Mouse (Mus musculus) common myeloid progenitor, adult 5-6 weeks (primary cell): ENCODE measurements at regions not wholly inside any gene's neighbourhood (a gene's known extent, or its start where the extent isn't known, plus 50 kb on each side); places are given as distances from the start of the nearest gene placed in this dataset.
A peak's percentile ranks its signal among the peaks of the same experiment; 100 is the strongest.
"Not testable (repeated sequence)": the region's sequence is repeated elsewhere in the genome, so short reads cannot be mapped to it uniquely, and the experiment has no call there.

ENCODE experiments used
- ATAC-seq: replicated peaks from 2 replicates; pipeline ENCODE4 v1.8.0; 2016; ENCODE audit warnings: low read depth, mild to moderate bottlenecking, moderate TSS enrichment, inconsistent platforms; ENCODE audit not compliant: poor library complexity, severe bottlenecking

DNA sequence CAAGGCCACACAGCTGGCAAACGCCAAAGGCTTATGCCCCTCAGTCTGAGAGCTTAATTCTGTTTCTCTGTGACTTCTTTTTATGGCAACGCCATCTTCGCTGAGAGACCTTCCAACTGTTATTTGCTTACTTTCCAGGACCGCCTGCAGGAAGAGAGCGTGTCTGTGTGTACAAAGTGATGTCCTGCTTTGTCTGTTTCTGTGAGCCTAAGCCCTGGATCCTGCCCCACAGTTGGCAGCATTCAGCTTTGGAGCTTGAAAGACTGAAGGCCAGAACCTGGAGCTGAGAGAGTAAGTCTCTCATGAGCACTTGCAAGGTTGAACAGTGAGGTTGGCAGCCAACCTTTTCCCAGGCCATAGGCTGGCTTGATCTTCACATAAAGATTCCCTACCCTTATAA lies 212.8 kb downstream of the Dact1 start:
- ATAC-seq = no peak

DNA sequence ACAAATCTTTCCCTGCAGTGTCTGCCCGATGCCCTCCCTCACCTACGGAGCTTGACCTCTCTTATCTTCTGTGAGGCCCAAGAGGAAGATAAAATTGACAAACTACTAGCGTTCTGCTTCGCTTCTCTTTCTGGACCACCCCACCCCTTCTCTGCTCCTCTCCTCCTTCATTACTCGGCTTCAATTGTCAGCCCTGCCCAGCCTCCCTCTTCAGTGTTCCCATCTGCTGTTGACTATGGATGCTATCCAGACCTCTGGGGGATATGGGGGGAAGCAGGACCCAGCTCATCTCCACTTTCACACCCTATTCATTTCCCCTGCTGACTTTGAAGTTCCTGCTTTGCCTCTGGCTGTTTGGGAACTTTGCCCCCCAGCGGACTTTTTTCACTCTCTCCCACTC lies 214.5 kb downstream of the Dact1 start:
- ATAC-seq = no peak

DNA sequence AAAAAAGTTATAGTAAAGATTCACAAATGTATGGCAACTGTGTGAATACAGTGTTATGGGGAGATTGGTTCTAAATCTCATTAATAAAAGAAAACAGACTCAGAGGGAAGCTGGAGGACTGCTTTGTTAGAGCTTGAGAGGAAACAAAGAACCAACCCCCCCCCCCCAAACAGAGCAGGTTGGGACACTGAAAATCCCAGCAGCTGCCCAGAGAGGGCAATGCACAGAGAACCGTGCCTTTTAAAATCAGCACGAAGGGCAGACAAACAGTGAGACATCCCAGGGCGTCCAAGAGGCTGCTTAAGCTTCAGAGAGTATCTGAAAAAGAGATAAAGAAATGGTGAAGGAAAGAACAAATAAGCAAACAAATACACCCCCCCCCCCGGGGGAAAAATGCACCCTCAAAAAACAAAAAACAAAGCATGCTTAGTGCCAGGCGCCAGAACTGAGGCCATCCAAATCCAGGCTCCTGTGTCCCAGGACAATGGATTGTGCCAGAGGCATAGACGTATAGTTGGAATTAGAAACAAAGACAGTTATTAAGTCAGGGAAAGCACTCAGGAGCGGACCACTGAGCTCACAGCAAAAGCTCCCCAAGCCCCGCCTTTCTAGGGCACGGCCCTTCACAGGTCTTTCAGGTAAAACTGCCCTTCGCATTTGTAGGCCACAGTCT lies 215.7 kb downstream of the Dact1 start:
- no peak for ATAC-seq

DNA sequence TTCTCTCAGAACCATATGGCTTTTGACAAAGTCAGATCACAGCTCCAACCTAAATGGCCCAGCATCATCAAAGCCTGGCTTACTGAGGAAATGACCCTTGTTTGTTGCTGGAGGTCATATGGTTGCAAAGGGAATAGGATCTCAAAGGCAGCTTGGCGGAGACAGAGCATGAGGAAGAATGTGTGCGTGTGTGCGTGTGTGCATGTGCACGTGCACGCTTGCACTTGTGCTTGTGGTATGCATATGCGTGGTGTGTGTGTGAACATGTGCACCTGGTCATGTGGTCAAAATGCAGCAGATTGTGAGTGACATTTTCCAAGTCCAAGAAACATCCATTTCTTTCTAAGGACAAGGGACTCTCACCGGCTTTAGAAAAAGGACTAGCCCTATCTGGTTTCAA lies 216.9 kb downstream of the Dact1 start:
- no peak for ATAC-seq

DNA sequence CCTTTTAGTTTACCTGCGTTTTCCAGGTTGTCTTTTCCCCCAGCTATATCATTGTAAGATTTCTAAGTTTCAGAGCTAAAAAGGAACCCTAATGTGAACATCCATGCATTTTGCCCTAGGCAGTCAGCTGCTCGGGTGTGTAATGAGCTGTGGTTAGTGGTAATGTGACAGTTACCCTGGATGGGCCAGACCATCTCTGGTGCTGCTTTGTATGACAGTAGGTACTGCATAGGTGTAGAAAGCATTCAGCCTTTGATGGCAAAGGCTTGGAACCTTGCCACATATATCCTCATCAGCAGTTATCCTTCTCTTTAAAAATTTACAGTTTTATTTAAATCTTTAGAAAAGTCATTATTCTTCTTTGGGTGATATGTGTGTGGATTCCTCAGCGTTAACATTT lies 222.5 kb downstream of the Dact1 start:
- no peak for ATAC-seq

DNA sequence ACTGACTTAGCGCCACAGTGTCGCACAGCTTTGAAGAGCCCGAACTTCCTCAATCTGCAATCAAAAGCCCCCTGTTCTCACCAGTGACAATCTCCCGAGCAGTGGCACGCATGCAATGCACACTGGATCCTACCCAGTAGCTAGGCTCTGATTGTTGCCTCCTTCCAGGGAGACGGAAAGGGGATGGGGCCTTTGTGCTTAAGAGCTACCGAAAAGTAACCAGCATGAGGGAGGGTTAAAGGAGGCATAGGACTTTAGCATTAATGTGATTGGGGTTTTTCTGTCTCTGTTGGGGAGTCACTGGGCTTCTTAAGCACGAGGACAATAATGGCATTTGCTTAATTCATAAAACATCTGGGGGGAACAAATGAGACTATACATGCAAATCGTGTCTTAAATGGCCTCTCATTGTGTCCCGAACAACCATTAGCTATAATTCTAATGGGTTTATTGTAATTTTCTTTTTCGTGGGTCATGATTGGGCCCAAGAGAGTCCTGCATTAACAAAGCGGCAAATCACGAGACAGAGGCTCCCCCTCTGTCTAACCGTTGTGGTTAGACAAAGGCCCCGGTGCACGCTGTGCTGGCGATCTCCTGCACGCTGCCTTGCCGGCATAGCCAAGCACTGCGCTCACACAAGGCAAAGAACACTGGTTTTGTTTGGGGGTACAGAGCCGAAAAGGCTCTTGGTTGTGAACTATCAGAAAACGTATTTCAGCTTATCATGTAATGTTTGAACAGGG lies 223.2 kb downstream of the Dact1 start:
- ATAC-seq = 0 out of 2 replicates have a peak, but pooled peaks have one; percentile 50

DNA sequence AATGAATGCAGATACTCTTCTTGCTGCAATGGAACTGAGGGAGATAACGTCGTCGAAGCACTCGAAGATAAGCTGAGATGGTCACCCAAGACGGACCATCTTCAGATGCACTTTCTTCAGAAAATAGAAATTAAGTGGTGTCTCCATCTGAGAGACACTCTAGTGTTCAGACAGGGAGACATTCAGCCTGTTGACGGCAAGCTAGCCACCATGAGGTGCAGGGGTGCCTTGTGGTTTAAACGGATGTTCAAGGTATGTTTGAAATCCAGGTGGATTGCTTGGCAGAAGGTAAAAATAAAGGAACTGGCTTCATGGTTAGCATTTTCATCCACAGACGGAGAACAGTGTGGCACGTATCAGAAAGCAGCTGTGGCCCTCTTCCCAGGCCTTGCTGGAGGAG lies 224.0 kb downstream of the Dact1 start:
- ATAC-seq = no peak

DNA sequence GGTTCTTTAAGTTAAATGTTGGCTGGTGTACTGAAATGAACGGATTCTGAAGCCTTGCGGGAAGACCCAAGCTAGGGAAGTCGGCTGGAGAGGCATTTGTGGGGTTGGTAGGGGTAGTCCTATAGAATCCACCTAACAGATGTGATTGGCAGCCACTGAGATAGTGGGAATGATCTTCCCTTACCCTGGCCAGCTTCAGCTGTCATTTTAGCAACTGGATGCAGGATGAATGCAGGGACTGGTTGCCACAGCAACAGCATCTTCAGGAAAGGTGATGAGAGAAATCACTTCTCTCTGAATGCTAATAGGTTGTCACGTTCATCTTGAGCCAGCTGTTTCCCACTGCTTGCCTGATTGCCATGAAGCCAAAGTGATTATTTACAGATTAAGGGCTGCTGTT lies 224.5 kb downstream of the Dact1 start:
- ATAC-seq = no peak

DNA sequence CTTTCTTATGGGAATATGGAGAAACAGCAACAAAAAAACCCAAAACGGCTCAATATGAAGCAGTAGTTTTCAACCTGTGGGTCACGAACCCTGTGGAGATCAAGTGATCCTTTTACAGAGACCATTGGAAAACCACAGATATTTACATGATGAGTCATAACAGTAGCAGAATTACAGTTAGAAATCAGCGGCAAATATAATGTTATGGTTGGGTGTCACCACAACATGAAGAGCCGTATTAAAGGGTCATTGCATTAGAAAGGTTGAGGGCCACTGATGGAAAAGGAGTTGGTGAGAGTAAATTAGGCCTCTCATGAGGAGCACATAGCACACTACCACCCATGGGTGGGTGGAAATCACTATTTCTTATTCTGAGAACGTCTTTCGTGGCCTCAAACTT lies 225.6 kb downstream of the Dact1 start:
- ATAC-seq = no peak

DNA sequence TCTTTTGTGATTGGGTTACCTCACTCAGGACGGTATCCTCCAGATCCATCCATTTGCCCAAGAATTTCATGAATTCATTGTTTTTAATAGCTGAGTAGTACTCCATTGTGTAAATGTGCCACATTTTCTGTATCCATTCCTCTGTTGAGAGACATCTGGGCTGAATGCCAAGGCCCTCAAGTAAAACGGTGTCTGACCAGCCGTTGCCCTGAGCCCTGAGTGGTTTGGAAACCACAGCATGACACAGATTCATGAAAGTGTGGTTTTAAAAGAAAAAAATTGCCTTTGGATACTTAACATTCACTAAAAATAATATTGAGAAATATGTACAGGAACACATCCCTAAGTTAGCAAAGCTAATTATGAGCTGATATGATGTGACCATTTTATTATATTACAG lies 226.1 kb downstream of the Dact1 start:
- ATAC-seq = not testable (repeated sequence)

DNA sequence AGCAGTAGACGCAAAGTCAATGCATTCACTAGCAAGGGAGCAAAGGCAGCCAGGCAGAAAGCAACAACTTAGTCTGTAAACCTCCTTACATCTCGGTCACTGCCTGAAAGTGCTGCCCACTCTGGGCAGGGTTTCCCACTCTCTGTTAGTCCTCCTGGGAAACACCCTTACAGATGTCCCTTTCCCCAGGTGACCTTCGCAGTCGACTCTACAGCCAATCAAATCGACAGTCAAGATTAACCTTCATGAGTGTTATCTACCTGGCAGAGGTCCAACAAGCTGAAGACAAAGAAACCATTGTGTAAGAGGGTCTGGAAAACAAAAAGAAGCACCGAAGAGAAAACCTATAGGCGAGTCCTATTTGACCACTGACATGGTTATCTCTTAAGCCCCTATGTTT lies 229.0 kb downstream of the Dact1 start:
- ATAC-seq = no peak

DNA sequence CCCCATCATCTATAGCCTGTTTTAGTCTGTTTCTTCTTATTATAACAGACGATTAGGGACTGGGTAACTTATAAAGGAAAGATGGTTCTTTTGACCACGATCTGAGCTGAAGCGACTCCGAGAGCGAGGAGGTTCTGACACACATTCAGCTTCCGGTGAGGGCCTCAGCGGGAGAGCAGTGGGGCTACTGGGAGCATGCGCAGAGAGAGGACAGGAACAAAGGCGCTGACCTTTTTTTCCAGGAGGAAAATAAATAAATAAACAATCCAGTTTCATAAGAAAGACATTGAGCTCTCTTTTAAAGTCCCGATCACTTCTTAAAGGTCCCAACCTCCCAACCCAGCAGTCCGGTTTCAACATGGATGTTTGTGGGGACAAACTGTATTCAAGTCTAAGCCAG lies 230.6 kb downstream of the Dact1 start:
- ATAC-seq = no peak

DNA sequence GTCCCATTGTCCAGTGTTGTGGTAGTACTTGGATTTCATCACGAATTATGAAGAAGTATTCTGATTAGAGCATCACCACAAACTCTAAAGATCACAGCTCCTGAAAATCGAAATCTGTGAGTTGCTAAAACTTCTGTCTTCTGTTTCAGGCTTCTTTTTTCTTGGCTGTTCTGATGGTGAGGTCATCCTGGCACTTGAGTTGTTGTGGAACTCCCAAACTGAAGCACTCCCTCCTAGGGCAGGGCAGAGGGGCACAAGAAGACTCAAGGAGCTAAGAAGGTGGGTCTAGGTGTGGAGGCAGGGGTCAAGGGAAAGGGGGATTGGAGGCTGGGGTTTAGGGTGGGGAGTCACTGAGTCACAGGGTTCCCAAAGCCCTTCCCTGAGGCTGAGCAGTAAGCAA lies 232.3 kb downstream of the Dact1 start:
- ATAC-seq = no peak

DNA sequence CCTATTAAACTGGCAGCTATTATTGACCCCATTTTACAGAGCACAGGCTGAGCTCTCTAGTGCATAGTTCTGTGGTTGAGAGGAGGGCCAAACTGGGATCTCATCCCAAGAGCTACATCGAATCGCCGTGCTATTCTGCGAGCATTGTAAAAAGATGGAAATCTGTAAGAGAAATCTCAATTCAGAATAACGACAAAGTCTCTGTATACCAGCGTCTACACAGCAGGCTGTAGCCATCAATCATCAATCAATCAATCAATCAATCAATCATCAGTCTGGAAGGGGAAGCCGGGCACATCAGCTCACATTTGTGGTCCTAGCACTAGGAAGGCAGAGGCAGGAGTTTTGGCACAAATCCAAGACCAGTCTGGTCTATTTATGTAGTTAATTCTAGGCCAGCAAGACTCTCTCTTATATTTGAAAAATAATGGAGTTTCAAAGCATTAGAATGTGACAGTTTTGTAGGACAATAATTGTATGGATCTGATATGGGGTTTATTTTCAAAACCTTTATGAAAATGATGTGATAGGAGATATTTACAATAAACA lies 234.0 kb downstream of the Dact1 start:
- no peak for ATAC-seq

DNA sequence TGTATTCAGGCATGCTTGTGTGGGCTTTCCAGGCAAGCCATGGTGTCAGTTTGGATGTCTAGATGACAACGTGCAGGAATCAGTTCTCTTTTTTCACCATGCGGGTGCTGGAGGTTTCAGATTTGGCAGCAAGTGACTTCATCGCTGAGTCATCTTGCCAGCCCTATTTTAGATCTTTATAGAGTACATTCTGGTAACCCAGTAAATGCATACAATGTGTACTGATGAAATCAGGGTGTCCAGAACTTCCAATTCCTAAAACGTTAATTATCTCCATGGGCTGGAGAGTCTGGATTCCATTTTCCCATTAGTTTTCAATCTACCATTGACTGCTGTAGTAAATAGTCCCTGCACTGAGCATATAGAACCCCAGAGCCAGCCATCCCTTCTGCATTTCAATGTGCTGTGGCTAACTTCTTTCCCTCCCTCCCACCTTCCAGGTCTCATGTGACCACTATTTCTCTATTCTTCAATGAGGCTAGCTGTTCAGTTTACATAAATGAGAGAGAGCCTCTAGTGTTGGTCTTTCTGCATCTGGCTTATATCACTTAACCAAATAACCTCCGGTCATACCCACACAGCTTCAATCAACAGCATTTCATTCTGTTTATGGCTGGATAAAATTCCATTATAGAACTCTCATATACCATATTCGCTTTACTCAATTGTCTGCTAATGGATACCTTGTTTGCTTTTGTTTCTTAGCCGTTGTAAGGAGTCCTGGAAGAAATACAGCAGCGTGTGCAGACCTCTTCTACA lies 234.9 kb downstream of the Dact1 start:
- ATAC-seq = peak; percentile 76

DNA sequence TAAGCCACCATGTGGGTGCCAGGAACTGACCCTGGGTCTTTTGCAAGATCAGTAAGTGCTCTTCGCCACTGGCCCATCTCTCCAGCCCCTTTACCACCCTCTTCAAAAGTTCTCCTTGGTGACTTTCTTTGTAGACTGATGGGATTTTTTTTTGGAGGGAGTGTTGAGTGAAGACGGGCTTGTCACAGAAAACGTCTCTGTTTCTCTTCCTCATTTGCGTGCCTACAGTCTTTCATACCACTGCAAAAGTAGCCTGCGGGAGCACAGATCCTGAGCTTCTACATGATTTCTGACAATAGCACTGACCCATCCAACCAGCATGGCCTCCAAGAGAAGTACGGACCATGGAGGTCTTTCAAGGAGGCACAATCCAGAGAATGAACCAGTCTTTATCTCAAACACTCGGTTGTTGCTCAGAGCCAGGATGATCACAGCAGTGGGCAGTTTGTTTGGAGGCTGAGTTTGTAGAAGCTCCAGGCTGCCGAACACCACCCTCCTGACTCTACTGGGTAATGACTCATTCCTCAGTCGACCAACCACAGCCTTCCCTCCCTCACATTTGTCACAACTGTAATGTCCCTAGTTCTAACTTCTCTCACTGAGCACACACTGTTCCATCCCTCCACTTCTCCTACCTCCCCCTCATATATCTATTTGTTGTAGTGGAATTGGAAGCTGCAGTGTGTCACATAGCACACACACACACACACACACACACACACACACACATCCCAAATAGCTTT lies 237.0 kb downstream of the Dact1 start:
- peak; percentile 34 for ATAC-seq

DNA sequence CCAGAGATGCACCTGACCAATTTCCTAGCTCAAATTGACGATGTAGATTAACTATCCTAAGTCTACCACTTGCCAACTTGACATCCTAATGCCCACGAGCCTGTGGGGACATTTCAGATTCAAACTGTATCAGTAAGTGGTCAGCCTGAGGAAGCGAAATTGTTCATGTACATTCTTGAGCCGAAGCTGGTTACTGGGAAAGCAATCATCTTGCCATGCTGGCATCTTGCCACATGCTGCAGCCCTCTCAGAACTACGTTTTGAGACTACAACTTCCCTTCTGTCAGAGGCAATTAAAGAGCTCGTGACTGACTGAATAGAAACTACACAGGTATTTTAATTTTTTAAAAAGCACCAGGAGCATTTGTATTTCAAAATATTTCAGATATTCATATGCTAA lies 239.7 kb downstream of the Dact1 start:
- ATAC-seq = 0 out of 2 replicates have a peak, but pooled peaks have one; percentile 15

DNA sequence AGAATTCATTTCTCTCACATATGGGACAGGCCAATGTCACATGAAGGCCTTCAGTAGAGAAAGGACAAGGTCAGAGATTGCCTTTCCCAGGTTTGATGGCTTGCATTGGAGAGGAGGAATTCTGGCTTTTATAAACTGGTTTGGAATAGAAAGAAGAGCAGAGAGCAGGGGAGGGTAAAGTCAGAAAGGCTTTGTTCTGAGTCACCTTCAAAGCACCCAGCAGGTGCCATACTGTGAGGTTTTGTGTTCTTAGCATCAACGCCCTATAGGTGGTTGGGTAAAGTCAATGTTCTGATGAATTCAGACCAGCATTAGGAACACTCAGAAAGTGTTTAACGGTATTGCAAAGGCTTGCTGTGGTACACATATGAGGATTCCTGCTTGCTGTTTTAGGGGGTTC lies 244.5 kb downstream of the Dact1 start:
- ATAC-seq = no peak

DNA sequence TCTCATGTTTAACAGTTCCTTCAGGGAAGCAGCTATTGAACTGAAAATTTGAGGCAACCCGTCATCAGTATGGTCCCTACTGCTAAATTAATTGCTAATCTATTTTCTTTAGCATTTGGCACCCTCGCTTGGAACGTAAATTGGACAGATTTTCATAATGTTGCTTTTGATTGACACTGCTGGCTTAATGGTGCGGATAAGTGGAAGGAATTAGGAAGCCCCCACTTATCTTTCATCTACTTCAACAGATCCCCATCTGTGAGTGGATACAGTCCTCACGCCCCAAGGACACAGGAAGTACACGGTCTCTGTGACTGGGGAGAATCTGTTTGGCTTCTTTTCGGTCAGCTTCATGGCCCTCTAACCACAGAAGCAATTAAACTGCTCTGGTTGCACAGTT lies 251.6 kb downstream of the Dact1 start:
- no peak for ATAC-seq

DNA sequence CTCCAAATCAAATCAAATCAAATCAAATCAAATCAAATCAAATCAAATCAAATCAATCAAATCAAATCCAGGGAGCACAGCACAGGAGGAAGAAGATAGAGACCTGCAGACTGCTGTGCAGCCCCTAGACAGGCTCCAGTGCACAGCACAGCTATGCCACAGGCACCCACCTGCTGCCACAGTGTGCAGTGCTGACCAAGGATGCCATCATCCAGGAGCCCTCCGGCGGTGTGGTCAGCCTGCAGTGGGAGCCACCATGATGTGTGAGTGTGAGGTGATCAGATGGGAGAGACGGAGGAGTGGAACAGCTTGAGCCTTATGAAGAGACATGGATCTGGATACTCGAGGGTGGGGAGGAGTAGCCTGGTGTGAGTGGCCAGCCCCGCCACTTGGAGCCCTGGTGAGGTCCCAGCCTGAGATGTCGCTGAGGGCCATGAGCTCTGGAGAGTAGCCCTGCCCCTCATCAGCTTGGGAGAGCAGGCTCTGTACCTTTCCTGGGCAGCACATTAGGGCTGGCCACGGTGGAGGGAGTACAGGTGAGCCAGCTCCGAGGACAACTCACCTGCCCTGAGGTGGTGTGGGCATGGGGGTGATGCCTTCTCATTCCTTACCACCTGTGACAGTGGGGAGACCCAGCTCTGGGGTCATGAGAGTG lies 252.4 kb downstream of the Dact1 start:
- ATAC-seq = no peak
